Mouse (Mus musculus) urinary bladder, postnatal 36 days (tissue): ENCODE measurements around the gene Ttc13.

ENCODE experiments used
- DNase-seq, 2 experiments: peaks; one replicate each; pipeline ENCODE4 v3.0.0; 2022; ENCODE audit warnings: low spot score in 2 of 2, mixed read lengths in 1 of 2

Gene Ttc13

GRCm38 (mm10) chr8:124703526-124703925 lies 18.3 kb downstream of the Ttc13 start:
- DNase-seq: no peak

- no peak for DNase-seq
These were observed 19.6 kb downstream of the Ttc13 start for GRCm38 (mm10) chr8:124702183-124702582.

GRCm38 (mm10) chr8:124701023-124701422 lies 20.8 kb downstream of the Ttc13 start:
- DNase-seq: no peak

- no peak for DNase-seq
These were observed 21.5 kb downstream of the Ttc13 start for GRCm38 (mm10) chr8:124700271-124700670.

- DNase-seq: no peak
These were observed 26.2 kb downstream of the Ttc13 start for GRCm38 (mm10) chr8:124695424-124696100.

- no peak for DNase-seq
These were observed 30.1 kb downstream of the Ttc13 start for GRCm38 (mm10) chr8:124691706-124692105.

- DNase-seq: no peak
These were observed 32.9 kb downstream of the Ttc13 start for GRCm38 (mm10) chr8:124688899-124689298.

DNA sequence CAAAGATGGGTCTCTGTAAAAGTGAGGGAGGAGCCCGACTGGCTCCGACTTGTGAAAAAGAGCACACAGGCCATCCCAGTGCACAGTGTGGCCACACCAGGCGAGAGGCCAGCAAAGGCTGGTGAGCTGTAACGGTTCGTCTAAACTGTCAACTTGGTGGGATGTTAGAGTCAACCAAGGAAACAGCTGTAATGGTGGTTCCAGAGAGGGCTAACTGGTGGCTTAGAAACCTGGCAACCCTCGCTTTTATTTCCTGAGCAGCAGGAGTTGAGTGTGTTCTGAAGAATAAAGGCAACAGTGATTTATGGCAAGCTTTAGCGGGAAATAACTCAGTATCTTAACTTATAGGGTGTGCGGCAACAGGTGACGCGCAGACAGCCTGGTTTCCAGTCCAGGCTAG lies 39.6 kb downstream of the Ttc13 start:
- DNase-seq: no peak

DNA sequence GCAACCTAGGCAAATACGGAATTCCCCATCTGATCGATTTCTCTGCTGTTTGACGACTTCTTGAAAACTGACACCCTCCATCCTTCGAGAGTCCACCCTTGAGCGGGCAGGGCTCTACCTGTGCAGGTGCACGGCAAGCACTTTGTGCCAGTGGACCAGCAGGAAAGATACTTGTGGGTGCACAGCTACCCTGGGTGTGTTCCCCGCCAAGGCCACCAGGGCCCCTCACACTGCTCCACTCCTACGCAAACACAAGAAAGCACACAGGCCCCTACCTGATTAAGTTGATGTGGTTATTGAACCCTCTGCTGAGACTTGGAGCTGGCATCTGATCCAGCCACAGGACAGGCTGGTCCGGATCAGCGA lies 40.0 kb downstream of the Ttc13 start:
- no peak for DNase-seq

DNA sequence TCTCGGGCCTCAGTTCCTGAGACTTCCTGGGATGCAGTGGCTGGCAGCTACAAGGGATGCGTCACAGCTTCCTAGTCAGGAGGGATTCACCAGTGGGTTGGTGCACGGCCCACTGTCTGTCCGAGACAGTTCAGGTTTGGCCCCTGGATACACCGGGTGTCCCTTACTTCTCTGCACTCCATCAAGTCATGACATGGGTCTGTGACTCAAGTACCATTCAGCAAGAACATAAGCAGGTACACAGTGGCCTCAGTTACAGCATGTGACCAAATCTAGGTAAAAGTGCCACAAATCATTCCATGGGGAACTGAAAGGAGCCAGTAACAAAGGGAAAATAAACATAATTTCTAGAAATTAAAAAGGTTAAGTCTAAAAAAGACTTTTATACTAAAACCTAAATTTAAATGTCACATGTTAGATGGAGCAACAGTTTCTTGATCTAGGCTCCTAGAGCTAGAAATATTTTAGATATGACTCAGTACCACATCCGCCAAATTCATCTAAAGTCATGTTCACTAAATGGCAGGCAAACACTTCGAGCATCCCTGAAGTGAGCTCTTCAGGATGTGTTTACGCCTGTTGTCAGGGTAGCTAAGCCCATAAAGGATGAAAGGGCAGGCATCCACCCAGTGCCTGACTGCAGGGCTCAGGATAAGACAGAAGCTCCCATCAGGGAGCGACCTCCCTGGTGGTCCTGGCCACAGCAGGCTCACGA lies 40.5 kb downstream of the Ttc13 start:
- no peak for DNase-seq

- no peak for DNase-seq
These were observed 43.5 kb downstream of the Ttc13 start for GRCm38 (mm10) chr8:124678246-124678645.

- DNase-seq: peak; percentile 66 to 78
These were observed 44.3 kb downstream of the Ttc13 start for GRCm38 (mm10) chr8:124677486-124677885.

- no peak for DNase-seq
These were observed 44.7 kb downstream of the Ttc13 start for GRCm38 (mm10) chr8:124677078-124677477.

GRCm38 (mm10) chr8:124676661-124677060 lies 45.1 kb downstream of the Ttc13 start:
- DNase-seq: no peak

- DNase-seq: no peak
These were observed 49.4 kb downstream of the Ttc13 start for GRCm38 (mm10) chr8:124672345-124672744.

DNA sequence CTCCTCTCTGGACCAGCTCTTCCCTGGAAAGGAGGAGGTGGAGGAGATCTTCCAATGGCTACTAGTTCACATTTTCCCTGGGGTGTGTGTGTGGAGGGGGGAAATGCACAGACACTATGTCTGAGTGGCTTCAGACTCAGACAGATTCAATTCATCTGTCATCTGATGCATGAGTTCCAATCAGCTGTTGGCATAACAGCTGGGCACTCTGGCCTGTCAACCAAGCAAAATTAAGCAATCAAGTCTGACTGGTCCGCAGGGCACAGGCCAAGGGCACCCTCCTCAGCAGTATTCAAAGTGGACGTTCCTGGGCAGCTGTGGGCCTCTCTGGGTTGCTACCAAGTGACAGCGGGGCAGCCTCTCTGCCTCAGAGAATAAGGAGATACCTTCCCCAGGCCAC lies 53.0 kb downstream of the Ttc13 start:
- DNase-seq: no peak

DNA sequence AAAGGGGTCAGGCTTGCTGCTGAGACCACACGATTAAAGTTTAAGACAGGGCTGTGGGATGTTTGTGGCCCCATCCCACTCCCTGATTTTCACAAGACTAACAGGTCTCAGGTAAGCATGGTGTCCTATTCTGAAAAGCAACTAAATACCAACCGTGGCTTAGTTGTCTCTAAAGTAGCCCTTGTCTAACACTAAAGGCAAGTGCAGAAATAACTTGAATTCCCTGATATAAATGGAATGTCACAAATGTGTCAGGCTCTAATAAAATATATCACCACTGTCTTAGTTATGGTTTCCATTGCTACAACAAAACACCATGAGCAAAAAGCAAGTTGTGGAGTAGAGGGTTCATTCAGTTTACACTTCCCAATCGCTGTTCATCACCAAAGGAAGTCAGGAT lies 57.4 kb downstream of the Ttc13 start:
- no peak for DNase-seq

DNA sequence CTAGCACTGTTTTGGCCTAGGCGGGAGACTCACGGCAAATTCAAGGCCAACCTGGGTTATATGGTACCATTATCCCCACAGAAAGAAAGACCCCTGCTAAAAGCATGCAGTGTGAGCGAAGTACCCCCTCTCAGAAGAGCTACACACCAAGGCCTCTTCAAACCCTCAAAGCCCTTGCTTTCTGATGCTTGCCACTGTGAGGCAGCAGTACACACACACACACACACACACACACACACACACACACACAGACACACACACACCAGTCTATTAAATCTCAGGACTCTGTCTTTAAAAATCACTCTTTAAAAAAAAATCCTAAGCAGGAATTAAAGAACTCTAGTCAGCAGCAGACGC lies 57.9 kb downstream of the Ttc13 start:
- no peak for DNase-seq

- DNase-seq: peak; percentile 88 to 89
These were observed 58.5 kb downstream of the Ttc13 start, which contains the start of gene 2310022B05Rik for GRCm38 (mm10) chr8:124663112-124663873. Gene 2310022B05Rik, minus strand, starts transcription at chr8:124663369.

- no peak for DNase-seq
These were observed 59.2 kb downstream of the Ttc13 start for GRCm38 (mm10) chr8:124662446-124663111.

GRCm38 (mm10) chr8:124661781-124662180 lies 60.0 kb downstream of the Ttc13 start:
- DNase-seq: peak in 1 of 2 experiments; percentile 14

- peak; percentile 77 to 83 for DNase-seq
These were observed 63.4 kb downstream of the Ttc13 start for GRCm38 (mm10) chr8:124658415-124658814.
